Mouse (Mus musculus): ENCODE measurements around the gene Net1.
"Not testable (repeated sequence)": the region's sequence is repeated elsewhere in the genome, so short reads cannot be mapped to it uniquely, and the experiment has no call there.

Net1 gene

DNA sequence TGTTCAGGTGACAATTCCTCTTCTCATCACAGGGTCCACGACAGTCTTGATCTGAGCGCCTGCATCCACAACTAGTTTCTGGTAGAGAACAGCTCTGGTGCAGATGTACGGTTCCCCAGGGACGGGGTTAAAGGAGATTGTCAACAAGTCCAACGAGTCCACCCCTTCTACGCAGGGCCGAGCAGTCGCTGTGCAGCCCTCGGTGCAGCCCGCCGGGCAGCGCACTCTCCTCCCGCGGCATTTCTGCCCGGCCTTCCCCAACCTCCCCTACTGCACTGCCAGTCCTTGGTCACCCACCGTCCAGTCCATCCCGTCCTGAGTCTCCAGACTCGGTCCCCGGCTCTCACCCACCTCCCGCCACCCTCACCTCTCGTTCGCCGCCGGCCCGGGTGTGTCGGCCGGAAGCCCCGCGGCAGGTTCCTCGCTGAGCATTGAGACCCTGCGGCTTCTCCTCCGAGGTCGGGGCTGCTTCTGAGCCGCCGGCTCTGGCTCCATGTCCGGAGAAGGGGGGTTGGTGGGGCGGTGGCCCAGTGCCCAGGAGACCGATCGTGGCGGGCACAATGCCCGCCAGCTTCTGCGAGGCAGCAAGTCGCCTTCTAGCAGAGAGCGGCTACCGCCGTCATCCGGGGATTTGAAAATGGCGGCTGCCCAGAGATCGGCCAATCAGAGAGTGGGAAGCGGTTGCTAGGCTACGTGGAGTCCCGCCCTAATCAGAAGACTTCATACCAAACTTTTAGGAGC lies at the start of gene Net1, which contains the start of gene Tubal3:
Gene Net1, minus strand, starts transcription at position 650 of the 741 bp plus-strand sequence.
Gene Tubal3, plus strand, starts transcription at position 704 of the 741 bp plus-strand sequence.
- DNase-seq: peak; percentile 92

DNA sequence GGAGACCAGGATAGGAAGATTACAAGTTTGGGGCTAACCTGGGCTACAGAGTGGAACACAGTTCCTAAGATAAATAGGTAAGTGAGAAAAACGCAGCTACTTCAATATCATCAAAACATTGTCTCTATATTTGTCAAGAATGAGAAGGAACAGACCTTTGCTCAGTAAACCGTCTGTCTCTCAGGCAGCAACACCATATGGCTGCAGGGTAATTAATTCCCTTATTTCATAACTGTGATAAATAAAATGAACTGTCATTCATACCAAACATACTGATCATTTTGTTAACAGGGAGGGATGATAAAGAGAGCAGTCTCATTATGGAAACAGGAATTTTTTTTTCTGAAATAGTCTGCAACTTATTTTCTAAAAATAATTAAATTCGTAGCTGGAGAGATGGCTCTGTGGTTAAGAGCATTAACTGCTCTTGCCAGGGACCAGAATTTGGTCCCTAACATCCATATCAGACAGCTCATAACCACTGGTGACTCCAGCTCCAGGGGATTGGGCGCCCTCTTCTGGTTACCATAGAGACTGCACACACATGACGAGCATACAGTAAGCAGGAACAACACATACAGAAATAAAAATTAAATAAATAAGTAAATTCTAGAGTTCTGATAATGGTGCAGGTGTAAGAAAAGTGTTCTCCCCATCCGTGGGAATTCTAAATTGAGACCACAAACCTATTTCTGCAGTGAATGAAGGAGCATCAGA lies 33.3 kb upstream of the Net1 start:
- DNase-seq: no peak

DNA sequence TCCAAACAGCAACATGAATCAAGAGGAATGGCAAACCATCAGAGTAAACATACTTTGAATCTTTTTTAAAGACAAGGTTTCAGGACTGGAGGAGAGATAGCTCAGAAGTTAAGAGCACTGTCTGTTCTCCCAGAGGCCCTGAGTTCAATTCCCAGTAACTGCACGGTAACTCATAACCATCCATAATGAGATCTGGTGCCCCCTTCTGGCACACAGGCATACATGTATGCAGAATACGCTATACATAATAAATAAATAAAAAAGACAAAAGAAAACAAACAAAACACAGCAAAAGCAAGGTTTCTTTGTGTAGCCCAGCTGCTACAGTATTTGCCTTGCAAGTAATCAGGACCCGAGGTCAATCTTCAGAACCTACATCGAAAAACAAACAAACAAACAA lies 31.5 kb upstream of the Net1 start:
- DNase-seq: no peak

DNA sequence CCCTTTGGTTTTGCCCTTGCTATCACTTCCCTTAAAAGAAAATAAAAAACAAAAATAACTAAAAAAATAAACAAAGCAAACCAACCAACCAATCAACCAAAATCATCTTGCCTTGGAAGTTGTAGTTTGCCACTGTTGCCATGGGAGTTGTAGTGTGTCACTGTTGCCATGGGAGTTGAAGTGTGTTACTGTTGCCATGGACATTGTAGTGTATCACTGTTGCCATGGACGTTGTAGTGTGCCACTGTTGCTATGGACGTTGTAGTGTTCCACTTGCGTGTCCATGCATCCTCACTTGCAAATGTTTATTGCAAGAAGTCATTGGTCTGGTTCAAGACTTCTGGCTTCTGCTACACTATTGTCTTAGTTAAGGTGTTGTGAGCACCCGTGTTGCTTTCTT lies 29.2 kb upstream of the Net1 start:
- no peak for DNase-seq

DNA sequence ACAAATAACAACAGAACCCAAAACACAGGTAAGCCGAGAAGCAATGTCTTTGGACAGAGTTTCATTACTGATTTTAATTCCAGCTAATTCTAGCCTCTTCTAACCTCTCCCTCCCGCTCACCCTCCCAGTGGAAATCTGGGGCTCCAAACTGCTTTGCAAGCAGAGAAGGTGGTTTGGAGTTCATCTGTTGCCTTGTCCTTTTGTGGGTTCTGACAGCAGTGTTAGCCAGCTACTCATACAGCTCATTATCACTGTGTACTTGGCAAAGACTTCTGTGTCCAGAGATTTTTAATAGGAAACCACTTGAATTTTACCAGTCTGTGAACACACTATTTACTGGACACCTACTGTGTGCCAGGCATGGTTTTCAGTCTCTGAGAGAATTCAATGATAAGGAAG lies 27.2 kb upstream of the Net1 start, which contains the start of gene Ucn3:
Gene Ucn3, minus strand, starts transcription at position 101 of the 400 bp plus-strand sequence.
- DNase-seq: no peak

DNA sequence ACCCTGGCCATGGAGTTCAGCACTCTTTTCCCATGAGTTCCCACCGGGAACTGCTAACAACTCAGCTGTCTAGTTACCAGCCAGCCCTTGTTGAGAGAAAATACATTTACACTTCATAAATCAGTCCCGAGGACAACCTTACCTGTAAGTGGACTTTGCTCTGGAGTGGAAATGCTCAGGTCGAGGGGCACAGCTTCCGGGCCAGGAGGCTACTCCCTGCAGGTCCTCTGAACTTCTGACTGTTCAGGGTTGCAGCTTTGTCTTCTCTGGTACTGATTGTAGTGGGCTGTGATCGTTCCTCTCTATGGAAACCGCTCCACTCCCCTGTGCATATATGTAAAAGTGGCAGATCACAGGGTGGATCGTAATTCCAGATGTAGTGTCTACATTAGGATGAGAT lies 26.7 kb upstream of the Net1 start:
- DNase-seq: no peak

DNA sequence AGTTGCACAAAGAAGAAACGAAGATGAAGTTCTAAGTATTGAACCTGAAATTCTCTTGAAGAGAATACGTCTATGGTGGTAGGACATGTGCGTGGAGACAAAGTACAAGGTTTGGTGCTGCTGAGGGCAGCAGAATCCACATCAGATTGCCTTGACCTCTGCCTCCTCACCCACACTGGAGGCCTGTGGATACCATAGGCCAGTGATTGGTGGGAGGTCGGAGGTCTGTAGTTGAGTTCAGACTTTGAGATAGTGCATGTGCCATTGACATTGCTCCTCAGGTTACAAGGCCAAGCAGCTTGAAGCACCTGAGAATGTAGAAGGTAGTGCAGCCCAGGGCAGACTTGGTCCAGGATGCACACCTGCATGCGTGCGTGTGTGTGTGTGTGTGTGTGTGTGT lies 8.0 kb upstream of the Net1 start:
- no peak for DNase-seq

DNA sequence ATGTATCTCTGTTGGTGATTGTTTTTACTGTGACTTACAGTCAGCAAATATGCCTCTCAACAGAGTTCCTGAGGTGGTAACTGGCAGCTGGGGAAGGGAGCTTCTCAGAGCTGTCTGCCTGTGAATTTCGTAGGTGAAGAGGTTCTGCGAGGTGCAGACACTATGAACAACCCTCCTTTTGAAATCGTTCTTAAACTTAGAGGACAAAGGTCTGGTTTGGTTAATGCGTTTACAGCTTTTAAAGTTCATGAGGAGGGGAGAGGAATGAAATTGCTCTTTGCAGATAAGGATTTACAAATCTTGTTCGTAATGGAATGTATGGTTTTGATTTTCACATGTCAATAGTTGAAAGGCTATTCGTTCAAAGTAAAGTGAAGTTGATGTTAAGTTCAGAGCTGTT lies 7.6 kb upstream of the Net1 start:
- DNase-seq: no peak

DNA sequence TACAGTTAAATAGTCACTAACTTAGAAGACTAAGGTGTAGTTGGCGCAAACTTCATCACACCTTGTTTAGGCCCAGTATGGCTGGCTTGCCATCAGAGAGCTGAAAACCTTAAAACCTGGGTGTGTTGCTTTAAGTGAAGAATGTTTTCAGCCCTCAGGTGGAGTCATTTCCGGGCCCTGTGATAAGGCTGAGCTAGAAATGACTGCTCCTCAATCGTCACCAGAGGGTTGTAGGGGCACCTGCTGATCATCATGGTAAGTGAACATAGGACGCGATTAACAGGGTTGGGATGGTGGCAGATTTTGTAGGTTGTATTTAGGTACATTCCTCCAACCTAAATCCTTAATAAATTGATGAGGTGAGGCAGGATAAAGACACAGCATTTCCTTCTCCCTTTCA lies 6.5 kb upstream of the Net1 start:
- DNase-seq: no peak

DNA sequence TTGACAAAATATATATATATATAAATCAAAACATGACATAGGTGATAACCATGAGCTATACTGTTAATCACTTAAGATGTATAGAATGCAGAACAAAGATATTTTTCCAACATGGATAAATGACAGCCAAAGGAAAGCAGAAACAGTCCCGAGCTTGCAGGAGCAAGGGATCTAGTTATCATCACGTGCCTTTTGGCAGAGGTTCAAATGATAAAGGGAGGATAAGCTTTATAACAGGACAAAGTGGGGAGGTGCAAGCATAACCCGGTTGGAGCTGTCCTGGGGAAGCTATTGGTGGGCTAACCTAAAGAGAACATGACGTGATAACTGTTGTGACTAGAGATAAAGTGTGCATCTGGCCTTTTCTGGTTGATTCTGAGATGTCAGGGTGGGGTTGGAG lies 4.5 kb downstream of the Net1 start:
- no peak for DNase-seq

DNA sequence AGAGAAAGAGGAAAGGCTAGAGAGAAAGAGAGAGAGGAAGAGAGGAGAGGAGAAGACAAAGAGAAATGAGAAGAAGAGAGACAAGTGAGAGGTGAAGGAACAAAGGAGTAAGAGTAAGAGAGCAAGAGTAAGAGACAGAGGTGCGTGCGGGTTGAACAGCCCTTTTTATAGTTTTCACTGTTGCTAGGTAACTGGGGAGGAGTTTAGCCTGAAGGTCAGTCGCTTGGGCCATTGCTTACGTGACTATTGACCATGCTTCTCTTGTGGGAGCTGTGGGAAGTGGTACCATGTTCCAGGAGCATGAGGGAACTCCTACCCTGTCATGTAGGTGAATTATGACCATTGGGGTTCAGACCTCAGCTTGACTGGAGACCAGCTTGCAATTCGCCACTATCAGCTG lies 7.7 kb downstream of the Net1 start:
- no peak for DNase-seq

DNA sequence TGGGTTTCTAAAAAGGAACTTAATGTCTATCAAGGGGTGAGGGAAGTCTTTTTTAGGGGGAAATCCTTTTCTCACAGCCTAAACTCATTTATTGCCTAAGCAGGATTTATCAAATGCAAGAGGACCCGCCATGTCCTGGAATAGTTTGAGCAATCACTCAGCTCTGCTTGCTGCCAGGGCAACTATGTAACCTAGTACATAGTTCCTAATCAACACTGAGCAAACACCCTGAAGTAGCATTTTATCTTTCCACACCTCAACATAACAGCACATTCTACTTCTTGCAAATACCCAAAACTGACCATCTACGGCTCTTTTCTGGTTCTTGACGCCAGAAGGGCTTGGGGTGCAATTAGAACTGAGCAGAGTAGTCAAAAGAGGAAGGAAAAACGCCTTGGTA lies 9.8 kb downstream of the Net1 start:
- no peak for DNase-seq

DNA sequence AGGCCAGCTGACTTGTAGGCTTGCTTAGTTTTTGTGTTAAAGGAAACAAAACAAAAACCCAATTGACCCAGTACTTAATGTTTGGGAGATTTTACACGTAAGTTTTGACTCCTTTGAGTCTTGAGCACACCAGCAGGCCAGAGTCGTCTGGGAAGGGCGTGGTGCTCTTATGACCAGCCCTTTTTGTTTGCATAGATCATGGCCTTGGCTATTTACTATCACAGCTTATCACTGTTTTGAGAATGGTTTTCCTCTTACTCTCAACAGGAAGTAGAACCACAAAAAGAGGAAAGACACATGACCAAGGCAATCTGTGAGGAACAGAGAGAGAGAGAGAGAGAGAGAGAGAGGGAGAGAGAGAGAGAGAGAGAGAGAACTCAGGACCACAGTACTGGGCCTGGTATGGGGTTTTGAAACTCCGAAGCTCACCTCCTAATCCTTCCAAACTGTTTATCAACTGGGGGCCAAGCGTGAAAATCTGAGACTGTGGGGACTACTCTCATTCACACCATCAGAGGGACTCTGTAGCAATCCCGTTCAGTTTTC lies 10.8 kb downstream of the Net1 start:
- no peak for DNase-seq

DNA sequence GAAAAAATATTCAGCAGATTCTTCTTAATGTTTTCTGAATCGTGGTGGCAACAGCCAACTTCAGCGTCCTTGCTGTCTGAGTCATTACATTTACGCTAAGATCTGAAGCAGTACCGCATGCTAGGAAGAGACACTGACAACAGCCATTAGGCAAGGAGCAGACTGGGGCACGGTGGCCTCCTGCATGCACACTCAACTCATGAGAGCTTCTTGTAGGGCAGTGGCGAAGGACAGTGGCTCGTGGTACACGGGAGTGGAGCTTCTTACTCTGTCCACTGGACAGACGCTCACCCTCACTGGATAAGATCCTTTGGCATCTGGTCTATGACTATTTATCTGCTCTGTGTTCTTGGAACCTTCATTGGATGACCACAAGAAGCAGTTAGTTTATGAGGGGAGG lies 18.7 kb downstream of the Net1 start:
- no peak for DNase-seq

DNA sequence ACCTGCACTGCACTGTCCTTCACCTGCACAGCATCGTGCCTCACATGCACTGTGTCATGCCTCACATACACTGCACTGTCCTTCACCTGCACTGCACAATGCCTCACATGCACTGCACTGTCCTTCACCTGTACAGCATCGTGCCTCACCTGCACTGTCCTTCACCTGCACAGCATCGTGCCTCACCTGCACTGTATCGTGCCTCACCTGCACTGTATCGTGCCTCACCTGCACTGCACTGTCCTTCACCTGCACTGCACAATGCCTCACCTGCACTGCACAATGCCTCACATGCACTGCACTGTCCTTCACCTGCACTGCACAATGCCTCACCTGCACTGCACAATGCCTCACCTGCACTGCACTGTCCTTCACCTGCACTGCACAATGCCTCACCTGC lies 19.8 kb downstream of the Net1 start:
- DNase-seq: not testable (repeated sequence)

DNA sequence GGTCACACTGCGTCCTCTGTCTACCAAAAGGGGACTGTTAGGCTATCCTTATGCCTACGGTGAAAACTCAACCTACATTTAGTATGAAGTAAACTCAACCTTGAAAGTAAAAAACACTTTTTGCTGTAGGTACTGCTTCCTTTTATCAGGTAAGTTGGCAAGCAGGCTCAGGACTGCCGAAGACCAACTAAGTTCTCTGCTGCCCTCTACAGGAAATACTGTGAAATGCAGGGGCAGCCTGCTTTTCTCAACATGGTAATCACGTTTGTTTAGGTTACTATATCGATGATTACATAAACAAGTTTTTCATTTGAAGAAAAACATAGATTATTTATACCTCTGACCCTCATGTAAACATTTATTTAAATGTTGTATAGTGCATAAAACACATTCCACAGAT lies 21.1 kb downstream of the Net1 start:
- DNase-seq: peak; percentile 83

DNA sequence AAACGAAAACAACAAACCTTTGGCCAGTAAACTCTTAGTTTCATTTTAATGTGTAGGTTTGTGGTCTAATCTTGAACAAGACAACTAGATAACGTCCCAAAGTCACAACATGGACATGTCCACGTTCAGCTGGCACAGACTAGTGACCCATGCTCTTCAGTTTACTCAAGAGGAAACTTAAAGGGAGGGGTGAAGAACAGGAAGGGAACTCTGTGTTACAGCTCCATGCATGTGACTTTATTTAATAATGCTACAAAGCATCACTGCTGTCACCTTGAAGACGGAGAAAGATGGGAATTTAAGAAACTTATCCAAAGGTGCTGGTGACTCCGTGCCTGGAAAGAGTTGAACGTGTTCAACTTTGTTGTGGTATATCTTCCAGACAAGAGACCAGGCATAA lies 22.0 kb downstream of the Net1 start:
- no peak for DNase-seq

DNA sequence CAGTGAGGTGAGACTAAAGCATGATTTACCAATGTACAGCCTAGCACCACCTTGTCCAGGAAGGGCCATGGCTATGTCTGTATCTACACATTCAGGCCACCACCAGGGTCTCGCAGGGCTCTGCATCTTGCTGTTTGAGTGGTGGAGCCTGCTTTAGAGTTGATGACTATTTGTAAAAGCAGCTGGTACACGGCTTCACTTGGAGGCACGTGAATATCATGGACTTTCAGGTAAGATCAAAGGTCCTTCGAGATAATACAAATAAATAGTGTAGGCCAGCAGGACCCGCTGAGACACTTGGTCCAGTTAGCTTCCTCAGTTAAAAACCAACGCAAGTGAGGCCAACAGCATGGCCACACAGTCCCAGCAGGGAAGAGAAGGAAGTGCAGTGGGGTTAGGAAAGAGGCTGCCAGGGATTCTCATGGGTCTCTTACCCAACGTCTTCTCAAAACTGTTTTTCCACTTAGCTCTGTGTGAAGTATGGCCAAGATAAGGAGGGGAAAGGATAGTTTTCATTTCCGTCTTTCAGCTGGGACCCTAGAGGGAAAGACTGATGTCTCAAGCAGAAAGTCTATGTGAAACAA lies 22.5 kb downstream of the Net1 start:
- DNase-seq: no peak

DNA sequence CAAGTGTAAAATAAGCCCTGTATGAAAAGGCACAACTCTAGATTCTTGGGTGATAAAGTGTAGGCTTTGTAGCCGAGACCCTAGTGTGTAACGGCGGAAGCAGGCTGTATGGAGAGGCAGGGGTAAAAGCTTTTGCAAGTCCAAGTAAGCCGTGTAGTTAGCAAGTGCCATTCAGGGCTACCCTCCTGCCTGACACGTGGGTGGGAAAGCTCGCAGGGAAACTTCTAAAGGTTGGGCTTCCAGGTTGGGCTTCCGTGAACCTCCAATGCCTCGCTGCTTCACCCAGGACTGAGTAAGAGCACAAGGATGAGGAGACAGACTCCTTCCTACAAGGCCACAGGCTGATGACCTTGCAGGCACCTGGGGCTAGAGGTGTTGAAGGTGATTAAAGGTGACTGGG lies 23.5 kb downstream of the Net1 start:
- peak; percentile 23 for DNase-seq

DNA sequence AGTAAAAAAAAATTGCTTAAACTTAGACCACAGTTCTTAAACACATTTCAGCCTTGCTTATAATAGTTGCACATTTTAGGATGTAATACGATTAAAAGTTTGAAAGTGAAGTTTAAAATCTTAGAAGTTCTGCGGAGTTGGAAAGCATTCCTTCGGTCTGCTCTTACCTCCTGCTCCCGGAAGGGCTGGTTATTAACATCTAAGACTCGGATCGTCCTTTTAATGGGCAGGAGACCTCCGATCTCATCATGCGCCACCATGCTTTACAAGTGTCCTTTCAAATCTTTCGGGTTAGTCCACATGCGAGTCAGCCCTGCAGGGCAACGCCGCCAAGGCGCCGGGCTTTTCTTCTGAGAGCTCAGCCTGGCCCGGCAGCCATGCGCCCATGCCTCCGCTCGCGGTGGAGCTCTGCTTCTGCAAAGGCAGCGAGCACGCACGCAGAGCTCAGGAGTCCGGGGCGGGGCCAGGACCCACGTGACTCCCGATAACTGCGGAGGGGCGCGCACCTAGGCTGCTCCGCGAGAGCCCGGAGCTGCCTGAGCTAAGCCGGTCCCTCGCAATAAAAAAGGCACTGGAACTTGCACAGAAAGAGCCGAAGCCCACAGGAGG lies 24.8 kb downstream of the Net1 start:
- DNase-seq: peak; percentile 95

DNA sequence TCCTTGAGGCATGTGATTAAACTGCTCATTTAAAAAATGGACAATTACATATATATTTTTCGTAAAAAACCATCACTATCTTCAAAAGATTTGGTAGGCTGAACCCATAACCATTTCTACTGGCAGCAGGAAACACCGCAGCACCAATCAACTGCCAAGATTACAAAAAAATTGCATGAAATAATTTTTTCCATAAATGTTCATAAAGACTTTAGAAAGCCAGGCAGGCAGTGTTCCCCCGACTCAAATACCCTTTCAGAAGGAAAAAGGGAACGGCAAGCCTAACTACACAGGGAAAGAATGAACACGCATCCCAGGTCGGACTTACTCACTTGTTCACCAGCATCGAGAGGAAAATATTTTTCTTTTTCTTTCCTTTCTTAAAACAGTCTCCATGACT lies 25.4 kb downstream of the Net1 start:
- DNase-seq: no peak

DNA sequence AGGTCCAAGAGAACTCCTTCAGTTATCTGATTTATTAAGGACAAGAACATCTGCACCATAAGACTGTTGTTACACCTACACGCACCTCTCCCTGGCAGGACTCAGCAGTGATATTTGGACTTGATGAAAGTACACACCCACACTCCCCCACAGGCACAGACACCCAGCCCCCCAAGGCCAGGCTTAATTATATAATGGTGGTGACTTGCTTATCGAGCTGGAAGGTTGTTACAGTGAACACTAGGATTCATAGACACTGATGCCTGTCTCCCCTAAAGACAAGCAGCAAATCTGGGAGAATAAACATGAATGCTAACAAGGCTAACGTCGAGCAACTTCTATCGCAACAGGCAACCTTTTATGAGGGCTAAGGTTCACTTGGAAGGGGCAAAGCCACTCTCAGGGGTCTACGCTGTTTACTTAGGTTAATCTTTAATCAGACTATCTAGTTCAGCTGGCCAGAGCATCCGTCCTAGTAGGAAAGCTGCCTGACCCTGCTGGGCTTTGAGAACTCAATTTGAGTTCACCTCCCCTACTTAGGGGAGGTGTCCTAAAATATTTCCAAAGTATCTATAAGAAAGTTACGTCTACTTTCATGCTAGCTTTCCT lies 26.4 kb downstream of the Net1 start:
- DNase-seq: peak; percentile 39

DNA sequence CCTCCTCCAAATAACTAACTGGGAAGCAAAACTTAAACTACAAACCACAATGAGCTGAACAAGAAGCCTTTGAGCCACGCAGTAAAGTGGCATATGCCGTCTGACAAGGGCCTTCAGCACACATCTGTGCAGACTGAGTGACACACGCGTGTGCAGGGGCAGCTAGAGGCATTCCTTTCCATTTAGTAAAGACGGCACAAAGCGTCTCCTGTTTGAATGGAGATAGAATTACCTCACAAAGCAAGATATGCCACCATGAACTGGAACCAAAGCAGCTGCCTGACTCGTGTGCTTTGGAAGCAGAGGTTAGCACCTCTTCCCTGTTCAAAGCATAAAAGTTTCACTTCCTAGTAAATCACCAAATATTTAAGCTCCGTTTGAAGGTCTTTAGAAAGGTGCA lies 28.0 kb downstream of the Net1 start:
- DNase-seq: no peak
